Mouse (Mus musculus) lung, embryonic 15.5 days (tissue): ENCODE data around the gene Gm12258. TPM values are rescaled to one million over a fixed set of nuclear protein-coding genes. Genes with fewer than 3 reads are reported as not detected.
"Not testable (repeated sequence)": the region's sequence is repeated elsewhere in the genome, so short reads cannot be mapped to it uniquely, and the experiment has no call there.

Experiments used
- ATAC-seq: fragments of 200-750 bp; cut with Nextera tagmentation; 2 replicates; pipeline ENCODE4 v1.8.0; 2017; ENCODE audit warnings: moderate number of reproducible peaks, borderline replicate concordance; ENCODE audit not compliant: low FRiP score, low TSS enrichment; ENCODE audit errors: extremely low read depth
- H3K27ac ChIP-seq: fragments of 300-500 bp; sonication (generic); 2 replicates; pipeline ENCODE4 v1.5.1; 2015; ENCODE audit warnings: moderate library complexity, mild to moderate bottlenecking, inconsistent platforms
- H3K27me3 ChIP-seq: fragments of 300-500 bp; sonication (generic); 2 replicates; pipeline ENCODE4 v1.6.1; 2015; ENCODE audit warnings: inconsistent platforms
- H3K36me3 ChIP-seq: fragments of 300-500 bp; sonication (generic); 2 replicates; pipeline ENCODE4 v1.6.1; 2015; ENCODE audit warnings: inconsistent platforms
- H3K4me1 ChIP-seq: fragments of 300-500 bp; sonication (generic); 2 replicates; pipeline ENCODE4 v1.6.1; 2015; ENCODE audit warnings: inconsistent platforms
- H3K4me2 ChIP-seq: fragments of 300-500 bp; sonication (generic); 2 replicates; pipeline ENCODE4 v1.6.1; 2015; ENCODE audit warnings: inconsistent platforms, mild to moderate bottlenecking, moderate library complexity
- H3K4me3 ChIP-seq: fragments of 300-500 bp; sonication (generic); 2 replicates; pipeline ENCODE4 v1.5.1; 2015; ENCODE audit warnings: mild to moderate bottlenecking, inconsistent platforms
- H3K9ac ChIP-seq: fragments of 300-500 bp; sonication (generic); 2 replicates; pipeline ENCODE4 v1.6.1; 2015; ENCODE audit warnings: inconsistent platforms
- H3K9me3 ChIP-seq: fragments of 300-500 bp; sonication (generic); 2 replicates; pipeline ENCODE4 v1.6.1; 2016; ENCODE audit warnings: inconsistent platforms
- WGBS: fragments of 180-500 bp; shearing (Covaris S2); methylation state at CpG from one replicate; pipeline ENCODE4 v1.1.7; 2015; 5-methylcytosine and 5-hydroxymethylcytosine counted together
- polyA plus RNA-seq: library from polyadenylated mRNA; unstranded; fragments of >200 nt; fragmentation: Nextera tagmentation; extraction: Ambion mirVana; gene quantifications from 2 replicates; pipeline ENCODE4 v1.2.1, GENCODE M21; 2015

Gm12258 gene
- polyA plus RNA-seq: 8.1 and 8.9 TPM in 2 replicates

- H3K27me3 ChIP-seq: no peaks in the 10 kb centered on the region
- peaks cover 7% of the 10 kb centered on the region for H3K4me1 ChIP-seq
- H3K9ac ChIP-seq: peak within 1 kb of the TSS; percentile 92
- no peaks in the 10 kb centered on the region for H3K9me3 ChIP-seq
- 0 out of 2 replicates have a peak within 1 kb of the TSS, but pooled peaks have one; percentile 54 for H3K27ac ChIP-seq
- peak within 1 kb of the TSS; percentile 82 for H3K4me2 ChIP-seq
- ATAC-seq: peak; percentile 100
- H3K4me3 ChIP-seq: peak within 1 kb of the TSS; percentile 94
- H3K36me3 ChIP-seq: peaks cover 16% of the 10 kb centered on the region
- 0% methylated on average over 24 of the region's 24 CpGs for WGBS
These were observed at the start of gene Gm12258 for GRCm38 (mm10) chr11:58846919-58847461. Gene Gm12258, plus strand, starts transcription at chr11:58847158.

GRCm38 (mm10) chr11:58799747-58800146 lies 47.2 kb upstream of the Gm12258 start:
- no peaks in the 10 kb centered on the region for H3K9me3 ChIP-seq
- H3K4me2 ChIP-seq: no peak overlapping the region
- no peak overlapping the region for H3K9ac ChIP-seq
- no peaks in the 10 kb centered on the region for H3K27me3 ChIP-seq
- 0 out of 2 replicates have a peak, but pooled peaks cover 4% of the 10 kb centered on the region for H3K4me1 ChIP-seq
- no peak overlapping the region for H3K4me3 ChIP-seq
- H3K36me3 ChIP-seq: no peaks in the 10 kb centered on the region
- no peak for ATAC-seq
- no peak overlapping the region for H3K27ac ChIP-seq
- 72% methylated on average over 5 of the region's 5 CpGs for WGBS

DNA sequence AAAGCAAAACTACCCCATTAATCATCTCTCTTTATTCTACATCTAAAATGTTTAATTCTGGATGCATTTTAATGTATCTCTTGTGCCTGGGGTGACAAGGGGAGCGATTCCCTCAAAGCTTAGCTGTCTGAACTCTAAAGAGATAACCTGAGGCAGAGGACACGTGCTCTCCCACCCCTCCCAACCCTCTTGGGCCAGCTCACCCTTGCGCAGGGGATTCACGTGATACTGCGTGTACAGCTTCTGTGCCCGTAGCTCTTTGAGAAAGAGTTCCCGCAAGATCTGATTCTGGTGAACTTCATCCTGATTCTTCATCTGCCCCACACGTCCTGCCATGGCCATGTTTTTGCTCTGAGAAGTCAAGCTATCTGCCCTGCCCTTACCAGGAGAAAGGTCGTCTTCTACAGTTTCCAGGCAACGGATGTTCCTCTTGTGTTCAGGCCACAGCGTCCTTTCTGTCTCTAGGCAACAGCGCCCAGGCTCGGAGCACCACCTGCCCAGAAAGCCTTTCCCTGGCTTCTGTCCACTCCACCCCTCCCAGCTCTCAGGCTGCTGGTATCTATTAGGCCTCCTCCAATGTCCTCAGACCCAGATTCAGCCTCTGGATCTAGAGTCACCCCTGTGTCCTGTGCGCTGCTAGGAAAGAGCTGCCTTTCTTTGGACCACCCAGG lies 45.3 kb upstream of the Gm12258 start, which contains the start of gene Fam183b:
Gene Fam183b (minus strand): TSS at position 403 of the 671 bp plus-strand sequence.
- H3K4me2 ChIP-seq: peak within 1 kb of the TSS; percentile 14
- no peaks in the 10 kb centered on the region for H3K27me3 ChIP-seq
- H3K4me3 ChIP-seq: no peak within 1 kb of the TSS
- no peaks in the 10 kb centered on the region for H3K9me3 ChIP-seq
- H3K9ac ChIP-seq: no peak within 1 kb of the TSS
- 18% methylated on average over 14 of the region's 14 CpGs for WGBS
- no peak for ATAC-seq
- H3K36me3 ChIP-seq: no peaks in the 10 kb centered on the region
- H3K4me1 ChIP-seq: 0 out of 2 replicates have a peak, but pooled peaks cover 4% of the 10 kb centered on the region
- H3K27ac ChIP-seq: no peak within 1 kb of the TSS

- no peak overlapping the region for H3K9ac ChIP-seq
- no peaks in the 10 kb centered on the region for H3K9me3 ChIP-seq
- no peak overlapping the region for H3K27ac ChIP-seq
- H3K4me3 ChIP-seq: no peak overlapping the region
- H3K27me3 ChIP-seq: no peaks in the 10 kb centered on the region
- no peak overlapping the region for H3K4me2 ChIP-seq
- WGBS: 33% methylated on average over 4 of the region's 4 CpGs
- 0 out of 2 replicates have a peak, but pooled peaks cover 4% of the 10 kb centered on the region for H3K4me1 ChIP-seq
- ATAC-seq: no peak
- H3K36me3 ChIP-seq: no peaks in the 10 kb centered on the region
These were observed 43.1 kb upstream of the Gm12258 start for GRCm38 (mm10) chr11:58803871-58804270.

GRCm38 (mm10) chr11:58804393-58804792 lies 42.6 kb upstream of the Gm12258 start:
- no peaks in the 10 kb centered on the region for H3K27me3 ChIP-seq
- H3K4me2 ChIP-seq: no peak overlapping the region
- no peak overlapping the region for H3K9ac ChIP-seq
- no peaks in the 10 kb centered on the region for H3K36me3 ChIP-seq
- no peak for ATAC-seq
- no peak overlapping the region for H3K4me3 ChIP-seq
- H3K9me3 ChIP-seq: no peaks in the 10 kb centered on the region
- WGBS: 8% methylated on average over 2 of the region's 2 CpGs
- 0 out of 2 replicates have a peak, but pooled peaks cover 4% of the 10 kb centered on the region for H3K4me1 ChIP-seq
- H3K27ac ChIP-seq: no peak overlapping the region

- ATAC-seq: no peak
- WGBS: 7% methylated on average over 1 of the region's 1 CpGs
- H3K36me3 ChIP-seq: no peaks in the 10 kb centered on the region
These were observed 35.0 kb upstream of the Gm12258 start for GRCm38 (mm10) chr11:58812001-58812400.

GRCm38 (mm10) chr11:58814700-58815099 lies 32.3 kb upstream of the Gm12258 start, which contains the start of gene Olfr313:
Gene Olfr313, plus strand, starts transcription at chr11:58815000.
- not testable (repeated sequence) for ATAC-seq, H3K4me3 ChIP-seq, H3K4me1 ChIP-seq, H3K27me3 ChIP-seq, H3K9me3 ChIP-seq, H3K36me3 ChIP-seq, H3K9ac ChIP-seq, H3K4me2 ChIP-seq, H3K27ac ChIP-seq
- 36% methylated on average over 1 of the region's 1 CpGs for WGBS

More at GRCm38 (mm10) chr11:58812001-58812400, 35.0 kb upstream of the Gm12258 start:
- Histone ChIP-seq H3K4me2 (no peak overlapping the region), H3K4me1 (no peaks in the 10 kb centered on the region), H3K9ac (no peak overlapping the region), H3K9me3 (no peaks in the 10 kb centered on the region), H3K27me3 (no peaks in the 10 kb centered on the region), H3K4me3 (no peak overlapping the region), H3K27ac (no peak overlapping the region)

DNA sequence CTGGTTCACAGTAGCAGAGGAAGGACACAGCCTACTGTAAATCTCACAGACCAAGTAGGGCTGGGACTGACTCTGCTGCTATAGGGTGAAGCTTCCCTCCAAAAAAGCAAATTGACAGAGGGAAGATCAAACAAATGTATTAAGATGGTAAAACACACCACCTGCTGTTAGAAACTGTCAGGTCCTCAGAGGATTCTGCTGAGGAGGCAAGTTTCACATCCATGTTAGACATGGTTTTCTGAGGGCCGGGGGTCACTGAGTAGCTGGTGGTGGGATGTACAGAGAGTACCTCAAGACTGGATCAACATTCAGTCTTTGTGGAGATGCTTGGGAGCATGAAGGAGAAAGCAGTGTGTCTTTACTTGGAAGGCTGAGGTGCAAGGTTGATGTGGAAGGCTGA lies 31.3 kb upstream of the Gm12258 start:
- Histone ChIP-seq H3K27ac (no peak overlapping the region), H3K9ac (no peak overlapping the region), H3K4me2 (no peak overlapping the region), H3K9me3 (no peaks in the 10 kb centered on the region), H3K27me3 (no peaks in the 10 kb centered on the region), H3K4me3 (no peak overlapping the region), H3K36me3 (no peaks in the 10 kb centered on the region), H3K4me1 (no peaks in the 10 kb centered on the region)
- ATAC-seq: no peak
- 61% methylated on average over 1 of the region's 1 CpGs for WGBS

DNA sequence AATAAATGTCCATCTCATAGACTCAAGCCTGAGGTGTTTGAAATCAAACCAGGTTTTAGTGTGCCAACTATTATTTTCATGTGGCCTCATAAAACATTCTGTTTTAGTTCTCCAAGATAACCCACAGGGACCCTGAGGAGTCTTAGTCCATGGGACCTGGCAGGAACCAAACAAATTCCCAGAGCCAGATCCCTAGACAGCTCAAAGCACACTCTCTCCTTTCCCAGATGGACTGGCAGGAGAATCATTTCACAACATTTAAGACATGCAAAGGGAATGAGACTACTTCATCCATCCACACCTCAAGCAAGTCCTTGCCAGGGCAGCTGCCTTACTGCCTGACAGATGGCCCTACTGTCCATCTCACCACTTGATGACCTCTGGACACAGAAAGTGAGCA lies 18.0 kb upstream of the Gm12258 start, which contains the start of gene Olfr312:
Gene Olfr312 (plus strand): TSS at position 301 of the 400 bp plus-strand sequence.
- not testable (repeated sequence) for H3K4me2 ChIP-seq, H3K4me3 ChIP-seq, H3K36me3 ChIP-seq, ATAC-seq, H3K9ac ChIP-seq, H3K27me3 ChIP-seq, H3K4me1 ChIP-seq, H3K27ac ChIP-seq, H3K9me3 ChIP-seq

DNA sequence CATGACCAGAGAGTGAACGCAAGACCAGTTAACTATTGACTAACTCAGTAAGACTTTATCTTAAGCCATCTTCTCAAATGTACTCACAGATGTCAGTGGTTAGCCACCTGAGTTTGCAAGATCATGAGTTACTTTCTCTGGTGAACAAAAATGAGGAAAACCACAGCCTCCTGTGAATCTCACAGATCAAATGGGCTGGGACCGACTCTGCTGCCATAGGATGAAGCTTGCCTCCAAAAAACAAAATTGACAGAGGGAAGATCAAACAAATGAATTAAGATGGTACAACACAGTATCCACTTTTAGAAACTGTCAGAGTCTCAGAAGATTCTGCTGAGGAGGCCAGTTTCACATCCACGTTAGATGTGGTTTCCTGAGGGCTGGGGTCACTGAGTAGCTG lies 17.2 kb upstream of the Gm12258 start:
- Histone ChIP-seq H3K9me3 (no peaks in the 10 kb centered on the region), H3K4me1 (no peaks in the 10 kb centered on the region), H3K27me3 (no peaks in the 10 kb centered on the region), H3K4me3 (no peak overlapping the region), H3K9ac (no peak overlapping the region), H3K27ac (no peak overlapping the region), H3K36me3 (no peaks in the 10 kb centered on the region), H3K4me2 (no peak overlapping the region)
- ATAC-seq: no peak
- WGBS: 76% methylated on average over 3 of the region's 3 CpGs

DNA sequence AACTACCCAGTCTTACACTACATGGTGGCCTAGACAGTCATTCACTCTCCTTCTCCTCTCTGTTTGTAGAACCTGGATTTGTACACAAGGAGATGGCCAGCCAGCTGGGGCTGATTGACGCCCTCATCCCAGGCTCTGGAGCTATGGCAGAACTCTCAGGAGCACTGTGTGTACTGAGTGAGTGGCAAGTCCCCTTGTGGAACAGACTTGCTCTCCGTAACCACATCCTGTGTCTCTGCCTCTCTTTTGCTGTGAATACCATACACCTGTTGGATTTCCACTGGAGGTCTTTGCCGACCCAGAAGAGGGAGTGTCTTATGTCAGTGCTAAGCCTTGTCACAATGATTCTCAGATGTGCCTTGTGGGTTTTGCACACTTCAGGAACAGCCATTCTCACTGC lies 14.4 kb upstream of the Gm12258 start:
- H3K4me3 ChIP-seq, H3K4me1 ChIP-seq, H3K27ac ChIP-seq, H3K36me3 ChIP-seq, H3K4me2 ChIP-seq, H3K9ac ChIP-seq, H3K9me3 ChIP-seq, ATAC-seq, H3K27me3 ChIP-seq: not testable (repeated sequence)
- 50% methylated on average over 3 of the region's 3 CpGs for WGBS

- not testable (repeated sequence) for ATAC-seq
These were observed 8.0 kb upstream of the Gm12258 start, which contains the start of gene Olfr311 for GRCm38 (mm10) chr11:58838951-58839350. Gene Olfr311, plus strand, starts transcription at chr11:58839251.

More at GRCm38 (mm10) chr11:58838951-58839350, 8.0 kb upstream of the Gm12258 start, which contains the start of gene Olfr311:
- H3K4me1 ChIP-seq, H3K27ac ChIP-seq, H3K36me3 ChIP-seq, H3K4me2 ChIP-seq, H3K27me3 ChIP-seq, H3K9me3 ChIP-seq, H3K9ac ChIP-seq, H3K4me3 ChIP-seq: not testable (repeated sequence)
